Mouse (Mus musculus) CH12.LX (cell line): ENCODE measurements at regions not wholly inside any gene's neighbourhood (a gene's known extent, or its start where the extent isn't known, plus 50 kb on each side); places are given as distances from the start of the nearest gene placed in this dataset.

Experiments used
- CTCF ChIP-seq, 2 experiments: IDR thresholded peaks in 1 of 2; conservative IDR thresholded peaks in 1 of 2; 2 replicates each; pipeline ENCODE4 v1.5.1; 2011 to 2012; ENCODE audit warnings: low read depth in 2 of 2, low read length in 2 of 2, improper control_type of control experiment in 1 of 2, inconsistent platforms in 1 of 2, mild to moderate bottlenecking in 1 of 2, moderate library complexity in 1 of 2
- POLR2A ChIP-seq: IDR thresholded peaks from 2 replicates; pipeline ENCODE4 v1.6.1; 2011; ENCODE audit warnings: low read depth, mild to moderate bottlenecking, improper control_type of control experiment, low read length

GRCm38 (mm10) chr1:55915940-55916339 lies 510.2 kb downstream of the Plcl1 start:
- TF ChIP-seq POLR2A (no peak), CTCF (conservative IDR thresholded peaks at IDR 0.05 in 1 of 2, IDR thresholded peaks at IDR 0.05 in 1 of 2; ENCODE audit: low read depth in 2 of 2, low read length in 2 of 2) (no peak)
